ENCODE assay signal across 17 mouse cellular contexts in genomic region chr2:72183751-72184150, GRCm38 (mm10).
"Had no signal": no experiment of that assay in that cellular context is flagged by ENCODE, and none has a peak within 500 bp of the region (broad histone marks: within the 10 kb centered on the region; RNA-seq: fewer than 3 reads in every experiment).

No protein-coding gene starts in this region.

- H3K9ac ChIP-seq: limb, embryonic 15.5 days; liver, embryonic 15.5 days; lung, embryonic 14.5 days; neural tube, embryonic 15.5 days had no signal

- DNase-seq: kidney, adult 11 months; kidney, adult 9 months; kidney, postnatal 36 days; layer of hippocampus, adult 9-11 months; layer of hippocampus, postnatal 36 days; lung, embryonic 14.5 days; lung, postnatal 10 days; lung, postnatal 4 days; midbrain, embryonic 14.5 days; right cerebral cortex, adult 18-20 months; right cerebral cortex, postnatal 25 days had no signal

- H3K4me3 ChIP-seq: limb, embryonic 15.5 days; liver, embryonic 15.5 days; midbrain, embryonic 10.5 days; myocyte; neural tube, embryonic 15.5 days had no signal

- H3K4me2 ChIP-seq: limb, embryonic 15.5 days; liver, embryonic 15.5 days; lung, embryonic 14.5 days; neural tube, embryonic 15.5 days had no signal

- H3K27me3 ChIP-seq: limb, embryonic 15.5 days; liver, embryonic 15.5 days; neural tube, embryonic 15.5 days had no signal

- H3K9me3 ChIP-seq: limb, embryonic 15.5 days; liver, embryonic 15.5 days; midbrain, embryonic 10.5 days; neural tube, embryonic 15.5 days had no signal

- H3K36me3 ChIP-seq: limb, embryonic 15.5 days; liver, embryonic 15.5 days; midbrain, embryonic 10.5 days had no signal

- H3K27ac ChIP-seq: kidney, postnatal 0 days; limb, embryonic 15.5 days; liver, embryonic 15.5 days; midbrain, embryonic 10.5 days; neural tube, embryonic 15.5 days had no signal
